Mouse (Mus musculus) kidney, embryonic 16.5 days (tissue): Measurements from ENCODE around the gene Wdr53. TPM values are rescaled to one million over a fixed set of nuclear protein-coding genes. Genes with fewer than 3 reads are reported as not detected.

Experiments
- ATAC-seq: fragments of 200-750 bp; cut with Nextera tagmentation; 2 replicates; pipeline ENCODE4 v1.8.0; 2017; ENCODE audit warnings: moderate TSS enrichment; ENCODE audit not compliant: low FRiP score, low TSS enrichment
- H3K27ac ChIP-seq: fragments of 300-500 bp; sonication (generic); 2 replicates; pipeline ENCODE4 v1.5.1; 2014; ENCODE audit warnings: low read length
- H3K27me3 ChIP-seq: fragments of 300-500 bp; sonication (generic); 2 replicates; pipeline ENCODE4 v1.6.1; 2014; ENCODE audit warnings: low read length, control low read depth, mixed read lengths; ENCODE audit not compliant: insufficient read depth
- H3K36me3 ChIP-seq: fragments of 300-500 bp; sonication (generic); 2 replicates; pipeline ENCODE4 v1.6.1; 2014; ENCODE audit warnings: low read length, control low read depth, mixed read lengths; ENCODE audit not compliant: insufficient read depth
- H3K4me1 ChIP-seq: fragments of 300-500 bp; sonication (generic); 2 replicates; pipeline ENCODE4 v1.6.1; 2014; ENCODE audit warnings: low read length, control low read depth, mixed read lengths; ENCODE audit not compliant: insufficient read depth
- H3K4me2 ChIP-seq: fragments of 300-500 bp; sonication (generic); replicated peaks from 2 replicates; pipeline ENCODE4 v1.6.1; 2014; ENCODE audit warnings: low read depth, low read length
- H3K4me3 ChIP-seq: fragments of 300-500 bp; sonication (generic); 2 replicates; pipeline ENCODE4 v1.5.1; 2014; ENCODE audit warnings: mild to moderate bottlenecking, low read length
- H3K9ac ChIP-seq: fragments of 300-500 bp; sonication (generic); replicated peaks from 2 replicates; pipeline ENCODE4 v1.6.1; 2014; ENCODE audit warnings: low read length
- H3K9me3 ChIP-seq: fragments of 300-500 bp; sonication (generic); 2 replicates; pipeline ENCODE4 v1.6.1; 2016; ENCODE audit warnings: low read length, control low read depth
- WGBS: fragments of 180-500 bp; shearing (Covaris S2); extraction: QIAGEN DNeasy Blood & Tissue Kit; methylation state at CpG from one replicate; pipeline ENCODE4 v1.1.7; 2014; 5-methylcytosine and 5-hydroxymethylcytosine counted together
- polyA plus RNA-seq: library from polyadenylated mRNA; unstranded; fragments of >200 nt; fragmentation: Nextera tagmentation; extraction: Ambion mirVana; gene quantifications from 2 replicates; pipeline ENCODE4 v1.2.1, GENCODE M21; 2015

Wdr53 gene
- 19.7 and 20.0 TPM in 2 replicates for polyA plus RNA-seq

- Histone ChIP-seq H3K4me3 (peak within 1 kb of the TSS; percentile 80), H3K9ac (peak within 1 kb of the TSS; percentile 95), H3K36me3 (peaks cover 2% of the 10 kb centered on the region; the same call in 1 of the 2 replicates), H3K27ac (peak within 1 kb of the TSS; percentile 95), H3K4me1 (peaks cover 17% of the 10 kb centered on the region), H3K9me3 (no peaks in the 10 kb centered on the region), H3K4me2 (peak within 1 kb of the TSS; percentile 70), H3K27me3 (no peaks in the 10 kb centered on the region)
- WGBS = under 1% methylated on average over 41 of the region's 48 CpGs
- peak; percentile 99 for ATAC-seq
These were observed at the start of gene Wdr53, which contains the start of gene Fbxo45 for GRCm38 (mm10) chr16:32246952-32247370. Gene Wdr53 (plus strand): TSS chr16:32247227. Gene Fbxo45 (minus strand): TSS chr16:32247158.

GRCm38 (mm10) chr16:32200256-32201003 is 46.6 kb upstream of the Wdr53 start:
- peak overlapping the region; percentile 62 for H3K9ac ChIP-seq

DNA sequence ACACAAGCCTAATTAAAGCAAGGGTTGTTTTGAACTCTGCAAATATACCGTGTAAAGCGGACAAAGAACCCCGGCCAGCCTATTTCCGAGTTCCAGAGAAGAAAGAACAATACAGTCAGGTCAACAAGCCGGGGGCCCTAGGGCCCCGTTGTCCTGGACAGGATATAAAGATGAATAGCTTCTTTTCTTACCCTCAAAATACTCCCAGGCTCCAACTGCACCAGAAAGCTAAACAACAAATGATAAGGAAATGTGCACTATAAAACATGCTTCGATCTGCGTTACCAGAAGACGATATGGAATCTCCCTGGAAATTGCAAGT is 46.1 kb upstream of the Wdr53 start:
- WGBS = 33% methylated on average over 9 of the region's 9 CpGs
- H3K36me3 ChIP-seq = no peaks in the 10 kb centered on the region
- peak overlapping the region; percentile 41 for H3K4me3 ChIP-seq
- H3K4me1 ChIP-seq = 0 out of 2 replicates have a peak, but pooled peaks cover 7% of the 10 kb centered on the region
- ATAC-seq = 0 out of 2 replicates have a peak, but pooled peaks have one; percentile 27
- 0 out of 2 replicates have a peak overlapping the region, but pooled peaks have one; percentile 5 for H3K9ac ChIP-seq
- H3K4me2 ChIP-seq = peak overlapping the region; percentile 57
- no peaks in the 10 kb centered on the region for H3K27me3 ChIP-seq
- no peaks in the 10 kb centered on the region; the same call in 1 of the 2 replicates for H3K9me3 ChIP-seq
- H3K27ac ChIP-seq = peak overlapping the region; percentile 92

More at GRCm38 (mm10) chr16:32200256-32201003, 46.6 kb upstream of the Wdr53 start:
- WGBS = 26% methylated on average over 21 of the region's 21 CpGs
- Histone ChIP-seq H3K27me3 (no peaks in the 10 kb centered on the region), H3K36me3 (no peaks in the 10 kb centered on the region), H3K4me2 (peak overlapping the region; percentile 57), H3K9me3 (no peaks in the 10 kb centered on the region; the same call in 1 of the 2 replicates), H3K4me3 (peak overlapping the region; percentile 41), H3K27ac (peak overlapping the region; percentile 92), H3K4me1 (0 out of 2 replicates have a peak, but pooled peaks cover 7% of the 10 kb centered on the region)
- ATAC-seq = peak; percentile 84

DNA sequence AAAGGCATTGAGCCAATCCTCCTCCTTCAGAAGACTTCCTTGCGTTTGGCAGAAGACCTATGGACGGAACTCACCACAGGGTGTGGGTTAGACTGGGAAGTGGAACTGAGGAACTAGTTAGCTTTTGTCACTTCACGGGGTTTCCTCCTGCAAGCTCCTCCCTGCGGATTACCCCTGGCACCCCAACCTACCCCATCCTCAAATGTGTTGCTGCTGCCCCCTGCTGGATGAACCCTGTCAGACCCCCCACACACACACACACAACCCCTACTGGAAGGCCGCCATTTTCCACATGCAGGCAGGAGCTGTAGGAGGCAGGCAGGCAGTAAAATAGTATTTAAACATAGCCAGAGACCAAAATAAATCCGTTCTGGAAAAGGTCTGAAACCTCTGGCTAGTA is 44.3 kb upstream of the Wdr53 start:
- WGBS = 85% methylated on average over 6 of the region's 6 CpGs

GRCm38 (mm10) chr16:32204902-32205301 is 42.1 kb upstream of the Wdr53 start:
- Histone ChIP-seq H3K4me3 (no peak overlapping the region), H3K4me2 (no peak overlapping the region), H3K27ac (no peak overlapping the region), H3K36me3 (no peaks in the 10 kb centered on the region), H3K9ac (no peak overlapping the region), H3K4me1 (0 out of 2 replicates have a peak, but pooled peaks cover 7% of the 10 kb centered on the region), H3K27me3 (no peaks in the 10 kb centered on the region), H3K9me3 (peaks cover 11% of the 10 kb centered on the region)
- WGBS = 54% methylated on average over 3 of the region's 3 CpGs
- no peak for ATAC-seq

More for the DNA sequence above, 44.3 kb upstream of the Wdr53 start:
- H3K9ac ChIP-seq = no peak overlapping the region
- no peaks in the 10 kb centered on the region for H3K27me3 ChIP-seq
- ATAC-seq = no peak
- H3K9me3 ChIP-seq = no peaks in the 10 kb centered on the region; the same call in 1 of the 2 replicates
- H3K4me2 ChIP-seq = no peak overlapping the region
- no peaks in the 10 kb centered on the region for H3K36me3 ChIP-seq
- 0 out of 2 replicates have a peak, but pooled peaks cover 7% of the 10 kb centered on the region for H3K4me1 ChIP-seq
- no peak overlapping the region for H3K27ac ChIP-seq
- no peak overlapping the region for H3K4me3 ChIP-seq

DNA sequence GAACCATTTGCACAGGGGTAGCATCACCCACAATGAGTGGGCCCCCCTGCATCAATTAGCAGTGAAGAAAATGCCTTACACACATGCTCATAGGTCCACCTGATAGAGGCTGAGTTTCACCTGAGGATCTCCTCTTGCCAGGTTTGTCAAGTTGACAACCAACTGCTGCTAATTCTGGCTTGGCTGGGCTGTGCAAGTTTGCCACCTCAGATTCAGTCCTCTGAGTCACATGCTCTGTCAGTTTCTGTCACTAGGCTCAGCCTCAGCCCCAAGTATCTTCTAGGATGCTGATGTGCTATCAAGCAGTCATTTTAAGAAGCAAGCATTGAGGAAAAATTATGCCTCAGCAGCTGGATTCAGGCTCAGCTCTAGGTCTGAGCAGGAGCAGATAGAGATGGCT is 32.9 kb upstream of the Wdr53 start:
- Histone ChIP-seq H3K9me3 (peaks cover 9% of the 10 kb centered on the region), H3K27ac (no peak overlapping the region), H3K4me3 (no peak overlapping the region), H3K27me3 (no peaks in the 10 kb centered on the region), H3K9ac (no peak overlapping the region), H3K4me1 (no peaks in the 10 kb centered on the region), H3K36me3 (no peaks in the 10 kb centered on the region), H3K4me2 (no peak overlapping the region)
- ATAC-seq = no peak

DNA sequence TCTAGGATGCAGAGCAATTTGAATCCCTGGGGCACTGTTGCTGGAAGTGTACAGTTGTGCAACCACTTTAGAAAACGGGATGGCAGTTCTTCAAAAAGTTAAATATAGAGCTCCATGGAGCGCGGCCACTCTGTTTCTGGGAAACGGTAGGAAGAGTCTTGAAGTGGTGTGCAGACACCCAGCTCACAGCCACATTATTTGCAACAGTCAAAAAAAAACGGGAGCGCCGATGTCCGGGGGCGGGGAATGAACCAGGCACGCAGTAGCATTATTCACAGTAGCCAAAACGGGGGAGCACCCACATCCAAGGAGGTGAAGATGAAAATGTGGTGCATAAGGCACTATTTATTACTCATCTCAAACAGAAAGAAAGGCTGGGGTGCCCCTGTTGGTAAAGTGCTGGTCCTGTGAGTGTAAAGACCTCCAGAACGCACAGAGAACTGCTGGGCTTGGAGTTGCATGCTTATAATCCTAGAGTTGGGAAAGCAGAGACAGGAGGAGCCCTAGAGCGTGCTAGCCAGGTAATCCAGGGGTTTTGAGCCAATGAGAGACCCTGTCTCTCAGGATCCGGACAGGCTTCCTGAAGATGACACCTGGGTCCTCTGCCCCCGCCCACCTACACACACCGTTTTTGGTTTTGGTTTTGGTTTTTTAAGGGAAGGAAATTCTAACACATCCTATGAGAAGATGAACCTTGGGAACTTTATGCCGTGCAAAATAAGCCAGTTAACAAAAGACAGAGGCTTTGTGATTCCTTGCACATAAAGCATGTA is 32.0 kb upstream of the Wdr53 start:
- ATAC-seq = no peak
- H3K9ac ChIP-seq = no peak overlapping the region
- no peak overlapping the region for H3K4me3 ChIP-seq
- H3K4me2 ChIP-seq = no peak overlapping the region
- no peak overlapping the region for H3K27ac ChIP-seq
- no peaks in the 10 kb centered on the region for H3K4me1 ChIP-seq
- peaks cover under 1% of the 10 kb centered on the region; the same call in 1 of the 2 replicates for H3K9me3 ChIP-seq
- no peaks in the 10 kb centered on the region for H3K27me3 ChIP-seq
- H3K36me3 ChIP-seq = no peaks in the 10 kb centered on the region
- 73% methylated on average over 17 of the region's 17 CpGs for WGBS

DNA sequence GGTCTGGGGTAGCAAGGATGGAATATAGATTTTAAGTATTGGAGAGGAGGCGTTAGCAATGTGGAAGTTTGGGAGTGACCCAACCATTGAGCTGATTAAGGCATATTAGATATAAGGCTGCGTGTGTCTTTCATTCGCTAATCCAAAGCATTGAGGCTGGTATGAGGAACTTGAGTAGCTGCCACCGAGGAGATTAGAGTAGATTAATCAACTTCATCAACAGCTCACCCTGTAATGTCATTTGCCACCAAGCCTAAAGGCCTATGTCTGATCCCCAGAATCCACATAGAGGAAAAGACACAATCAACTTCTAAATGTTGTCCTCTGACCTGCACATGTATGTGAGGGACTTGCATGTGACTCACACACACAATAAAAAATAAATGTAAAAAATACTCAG is 25.2 kb upstream of the Wdr53 start:
- 86% methylated on average over 4 of the region's 4 CpGs for WGBS
- H3K27ac ChIP-seq = no peak overlapping the region
- H3K9ac ChIP-seq = no peak overlapping the region
- H3K4me1 ChIP-seq = no peaks in the 10 kb centered on the region
- H3K27me3 ChIP-seq = no peaks in the 10 kb centered on the region
- no peak for ATAC-seq
- H3K4me3 ChIP-seq = no peak overlapping the region
- no peaks in the 10 kb centered on the region for H3K9me3 ChIP-seq
- H3K36me3 ChIP-seq = no peaks in the 10 kb centered on the region
- H3K4me2 ChIP-seq = no peak overlapping the region

DNA sequence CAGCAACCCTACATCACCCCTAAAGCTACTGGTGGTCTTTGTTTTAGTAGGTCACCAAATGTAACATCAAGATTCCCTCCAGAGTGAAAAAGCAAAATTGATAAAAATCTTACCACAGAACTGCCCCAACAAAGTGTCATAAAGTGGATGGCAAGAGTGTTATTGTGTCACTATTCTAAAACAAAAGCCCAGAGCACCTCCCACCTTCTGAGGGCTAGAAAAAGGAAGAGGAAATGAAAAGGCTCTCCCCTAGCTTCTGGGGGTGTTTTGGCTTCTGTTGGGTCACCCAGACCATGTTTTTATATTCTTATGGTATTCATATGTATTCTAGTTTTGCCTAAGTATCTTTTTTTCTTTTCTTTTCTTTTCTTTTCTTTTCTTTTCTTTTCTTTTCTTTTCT is 24.6 kb upstream of the Wdr53 start:
- Histone ChIP-seq H3K36me3 (no peaks in the 10 kb centered on the region), H3K4me3 (no peak overlapping the region), H3K9ac (no peak overlapping the region), H3K27me3 (no peaks in the 10 kb centered on the region), H3K9me3 (no peaks in the 10 kb centered on the region), H3K27ac (no peak overlapping the region), H3K4me1 (no peaks in the 10 kb centered on the region), H3K4me2 (no peak overlapping the region)
- no peak for ATAC-seq
